Mouse (Mus musculus) forebrain, embryonic 11.5 days (tissue): ENCODE results near the gene 1700006A11Rik. TPM values are rescaled to one million over a fixed set of nuclear protein-coding genes. Genes with fewer than 3 reads are reported as not detected.
"Not testable (repeated sequence)": the region's sequence is repeated elsewhere in the genome, so short reads cannot be mapped to it uniquely, and the experiment has no call there.

Experiments
- ATAC-seq: fragments of 200-750 bp; cut with Nextera tagmentation; replicated peaks from 2 replicates; pipeline ENCODE4 v1.8.0; 2017; ENCODE audit warnings: moderate TSS enrichment; ENCODE audit not compliant: low FRiP score
- DNase-seq: peaks from one replicate; pipeline ENCODE4 v3.0.0-alpha.2; 2017; ENCODE audit warnings: low spot score
- H3K27ac ChIP-seq: fragments of 300-500 bp; sonication (generic); 2 replicates; pipeline ENCODE4 v1.5.1; 2014; ENCODE audit warnings: low read depth, low read length
- H3K27me3 ChIP-seq: fragments of 300-500 bp; sonication (generic); 2 replicates; pipeline ENCODE4 v1.6.1; 2014; ENCODE audit warnings: mild to moderate bottlenecking, low read length, mixed read lengths; ENCODE audit not compliant: control insufficient read depth, insufficient read depth
- H3K36me3 ChIP-seq: fragments of 300-500 bp; sonication (generic); 2 replicates; pipeline ENCODE4 v1.6.1; 2014; ENCODE audit warnings: mild to moderate bottlenecking, low read length, moderate library complexity, mixed read lengths; ENCODE audit not compliant: control insufficient read depth, insufficient read depth
- H3K4me1 ChIP-seq: fragments of 300-500 bp; sonication (generic); replicated peaks from 2 replicates; pipeline ENCODE4 v1.6.1; 2014; ENCODE audit warnings: low read length, mixed read lengths; ENCODE audit not compliant: control insufficient read depth, insufficient read depth
- H3K4me2 ChIP-seq: fragments of 300-500 bp; sonication (generic); 2 replicates; pipeline ENCODE4 v1.6.1; 2014; ENCODE audit warnings: low read depth, mild to moderate bottlenecking, low read length, moderate library complexity, mixed read lengths; ENCODE audit not compliant: severe bottlenecking
- H3K4me3 ChIP-seq: fragments of 300-500 bp; sonication (generic); 2 replicates; pipeline ENCODE4 v1.5.1; 2014; ENCODE audit warnings: low read depth, low read length
- H3K9ac ChIP-seq: fragments of 300-500 bp; sonication (generic); 2 replicates; pipeline ENCODE4 v1.6.1; 2014; ENCODE audit warnings: low read length
- H3K9me3 ChIP-seq: fragments of 300-500 bp; sonication (generic); 2 replicates; pipeline ENCODE4 v1.6.1; 2016; ENCODE audit warnings: low read length, mixed read lengths; ENCODE audit not compliant: control insufficient read depth
- WGBS: fragments of 180-500 bp; shearing (Covaris S2); extraction: QIAGEN DNeasy Blood & Tissue Kit; methylation state at CpG from one replicate; pipeline ENCODE4 v1.1.7; 2014; 5-methylcytosine and 5-hydroxymethylcytosine counted together
- polyA plus RNA-seq: library from polyadenylated mRNA; unstranded; fragments of >200 nt; fragmentation: Nextera tagmentation; extraction: Ambion mirVana; gene quantifications from 2 replicates; pipeline ENCODE4 v1.2.1, GENCODE M21; 2014

Gene 1700006A11Rik
- not detected in 2 replicates for polyA plus RNA-seq

GRCm38 (mm10) chr3:124425940-124426339, at the start of gene 1700006A11Rik:
1700006A11Rik (minus strand) TSS chr3:124426040.
- Histone ChIP-seq H3K9ac (no peak within 1 kb of the TSS), H3K4me3 (no peak within 1 kb of the TSS), H3K27me3 (no peaks in the 10 kb centered on the region), H3K4me1 (no peaks in the 10 kb centered on the region), H3K36me3 (no peaks in the 10 kb centered on the region), H3K9me3 (no peaks in the 10 kb centered on the region), H3K4me2 (no peak within 1 kb of the TSS), H3K27ac (no peak within 1 kb of the TSS)
- DNase-seq (no peak), ATAC-seq (no peak)
- WGBS: 93% methylated on average over 1 of the region's 1 CpGs

GRCm38 (mm10) chr3:124474291-124474690, 48.5 kb upstream of the 1700006A11Rik start:
- not testable (repeated sequence) for H3K4me1 ChIP-seq, ATAC-seq, H3K9me3 ChIP-seq, DNase-seq, H3K27me3 ChIP-seq, H3K27ac ChIP-seq, H3K9ac ChIP-seq, H3K4me3 ChIP-seq, H3K4me2 ChIP-seq, H3K36me3 ChIP-seq
- 94% methylated on average over 5 of the region's 5 CpGs for WGBS

DNA sequence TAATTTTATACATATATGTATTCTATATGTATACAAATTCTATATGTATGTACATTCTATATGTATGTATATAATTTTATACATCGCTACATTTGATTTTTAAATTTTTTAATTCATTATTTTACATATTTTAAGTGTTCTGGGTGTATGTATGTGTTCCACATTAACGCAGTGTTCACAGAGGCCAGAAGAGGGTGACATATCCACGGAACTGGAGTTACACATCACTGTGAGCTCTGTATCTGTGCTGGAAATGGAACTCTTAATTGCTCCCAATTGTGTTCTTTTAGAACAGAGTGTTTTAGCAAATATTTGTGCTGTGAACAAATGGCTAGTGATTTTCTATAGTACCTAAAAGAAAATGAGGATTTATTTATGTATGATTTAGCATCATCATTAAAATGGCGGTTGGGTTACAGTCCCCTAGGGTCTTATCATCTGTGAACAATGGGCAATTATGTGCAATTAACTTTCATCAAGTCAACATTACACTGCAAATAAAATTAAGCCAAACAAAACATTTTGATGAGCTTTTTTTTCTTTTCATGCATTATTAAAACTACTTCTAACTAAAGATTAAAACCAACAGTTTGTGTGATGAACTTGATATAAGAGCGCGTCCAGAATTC, 40.4 kb upstream of the 1700006A11Rik start:
- H3K4me2 ChIP-seq: no peak overlapping the region
- H3K9me3 ChIP-seq: no peaks in the 10 kb centered on the region
- no peaks in the 10 kb centered on the region for H3K36me3 ChIP-seq
- H3K27ac ChIP-seq: no peak overlapping the region
- H3K9ac ChIP-seq: no peak overlapping the region
- H3K4me3 ChIP-seq: no peak overlapping the region
- no peak for DNase-seq
- H3K4me1 ChIP-seq: no peaks in the 10 kb centered on the region
- ATAC-seq: 0 out of 2 replicates have a peak, but pooled peaks have one; percentile 40
- WGBS: 85% methylated on average over 6 of the region's 6 CpGs
- H3K27me3 ChIP-seq: no peaks in the 10 kb centered on the region

GRCm38 (mm10) chr3:124392201-124392600, 33.6 kb downstream of the 1700006A11Rik start:
- H3K27ac ChIP-seq: no peak overlapping the region
- H3K36me3 ChIP-seq: no peaks in the 10 kb centered on the region
- no peaks in the 10 kb centered on the region for H3K4me1 ChIP-seq
- no peak overlapping the region for H3K9ac ChIP-seq
- no peaks in the 10 kb centered on the region for H3K9me3 ChIP-seq
- WGBS: 44% methylated on average over 5 of the region's 5 CpGs
- ATAC-seq (peak; percentile 37; the same call in 1 of the 2 replicates), DNase-seq (no peak)
- no peaks in the 10 kb centered on the region for H3K27me3 ChIP-seq
- H3K4me2 ChIP-seq: no peak overlapping the region
- H3K4me3 ChIP-seq: no peak overlapping the region

DNA sequence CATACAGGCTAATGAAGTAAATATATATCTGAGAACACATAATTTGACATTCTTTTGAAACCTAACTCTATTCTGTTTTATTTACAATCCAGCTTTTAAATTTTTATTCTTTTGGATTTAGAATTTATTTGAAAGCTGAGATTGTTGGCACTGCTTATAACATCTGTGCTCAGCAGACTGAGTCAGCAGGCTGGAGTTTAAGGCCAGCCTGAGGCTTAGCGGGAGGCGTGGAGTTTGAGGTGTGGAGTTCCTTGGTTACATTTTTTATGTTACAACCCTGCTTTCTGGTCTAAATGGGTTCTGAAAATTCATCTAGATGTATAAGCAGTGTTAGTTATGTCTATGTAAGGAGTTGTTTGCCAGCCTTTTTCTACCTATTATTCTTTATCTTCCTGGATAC, 35.7 kb downstream of the 1700006A11Rik start:
- ATAC-seq: no peak
- H3K4me1 ChIP-seq: no peaks in the 10 kb centered on the region
- no peak overlapping the region for H3K9ac ChIP-seq
- H3K4me2 ChIP-seq: no peak overlapping the region
- no peaks in the 10 kb centered on the region for H3K36me3 ChIP-seq
- no peak overlapping the region for H3K4me3 ChIP-seq
- WGBS: 94% methylated on average over 2 of the region's 2 CpGs
- no peak overlapping the region for H3K27ac ChIP-seq
- no peaks in the 10 kb centered on the region for H3K27me3 ChIP-seq
- no peaks in the 10 kb centered on the region for H3K9me3 ChIP-seq
- no peak for DNase-seq

DNA sequence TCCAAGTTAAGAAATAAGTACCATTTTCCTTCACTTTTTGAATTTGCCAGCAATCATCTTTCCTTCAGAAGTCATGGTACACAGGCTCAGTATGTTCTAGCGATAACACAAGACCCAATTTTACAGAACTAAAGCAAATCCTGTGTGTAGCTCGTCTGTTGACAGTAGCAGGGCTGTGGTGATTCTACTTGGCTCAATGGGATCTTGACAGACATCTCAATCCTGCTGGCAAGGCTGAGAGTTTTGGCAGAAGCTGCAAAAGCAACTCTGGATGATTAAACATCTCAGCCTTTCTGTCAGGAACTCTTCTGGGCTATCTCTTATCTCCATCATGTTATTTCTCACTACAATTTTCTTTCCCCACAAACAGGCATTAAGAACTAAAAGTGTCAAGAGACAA, 36.2 kb downstream of the 1700006A11Rik start:
- no peaks in the 10 kb centered on the region for H3K4me1 ChIP-seq
- H3K9ac ChIP-seq: no peak overlapping the region
- H3K4me3 ChIP-seq: no peak overlapping the region
- no peaks in the 10 kb centered on the region for H3K9me3 ChIP-seq
- H3K27ac ChIP-seq: no peak overlapping the region
- WGBS: 76% methylated on average over 2 of the region's 2 CpGs
- DNase-seq: no peak
- H3K36me3 ChIP-seq: no peaks in the 10 kb centered on the region
- ATAC-seq: no peak
- H3K27me3 ChIP-seq: no peaks in the 10 kb centered on the region
- no peak overlapping the region for H3K4me2 ChIP-seq

DNA sequence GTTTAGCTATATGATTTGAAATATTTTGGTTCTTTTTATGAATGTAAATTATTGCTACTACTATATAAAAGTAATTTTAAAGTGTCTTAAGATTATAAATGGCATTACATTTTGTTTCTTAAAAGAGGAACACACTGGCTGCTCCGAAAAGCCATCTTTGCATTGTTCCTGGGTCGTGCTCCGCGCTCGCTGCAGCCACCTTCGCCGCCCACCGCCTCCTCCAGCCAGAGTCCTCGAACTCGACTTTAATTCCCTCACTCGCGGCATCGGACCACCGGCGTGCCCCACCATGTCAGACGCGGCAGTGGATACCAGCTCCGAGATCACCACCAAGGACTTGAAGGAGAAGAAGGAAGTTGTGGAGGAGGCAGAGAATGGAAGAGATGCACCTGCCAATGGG, 40.5 kb downstream of the 1700006A11Rik start:
- 91% methylated on average over 18 of the region's 18 CpGs for WGBS
- H3K36me3 ChIP-seq, H3K9ac ChIP-seq, H3K4me2 ChIP-seq, H3K4me3 ChIP-seq, H3K27me3 ChIP-seq, DNase-seq, H3K4me1 ChIP-seq, ATAC-seq, H3K9me3 ChIP-seq, H3K27ac ChIP-seq: not testable (repeated sequence)

DNA sequence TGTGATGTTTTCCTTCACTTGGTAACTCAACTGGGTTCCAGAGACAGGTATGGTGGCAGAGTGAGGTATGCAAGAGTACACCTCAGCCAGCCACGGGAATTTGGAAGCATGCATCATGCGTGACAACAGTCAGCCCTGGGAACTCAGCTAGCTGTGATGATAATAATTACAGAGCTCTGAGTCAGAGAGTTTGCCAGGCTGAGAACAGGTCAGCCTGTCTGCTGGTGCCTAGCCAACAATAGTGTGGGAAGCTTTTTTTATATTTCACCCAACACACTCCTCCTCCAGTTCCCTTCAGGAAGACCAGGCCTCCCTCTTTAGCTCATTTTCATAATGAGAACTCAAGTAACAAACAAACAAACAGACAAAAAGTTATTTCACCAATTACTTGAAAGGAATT, 53.8 kb downstream of the 1700006A11Rik start:
- Histone ChIP-seq H3K27me3 (no peaks in the 10 kb centered on the region), H3K27ac (no peak overlapping the region)
- 94% methylated on average over 2 of the region's 2 CpGs for WGBS

GRCm38 (mm10) chr3:124357533-124357932, 68.3 kb downstream of the 1700006A11Rik start:
- DNase-seq (no peak), ATAC-seq (no peak)
- H3K9me3 ChIP-seq: no peaks in the 10 kb centered on the region
- H3K4me1 ChIP-seq: no peaks in the 10 kb centered on the region
- no peak overlapping the region for H3K27ac ChIP-seq
- no peak overlapping the region for H3K4me3 ChIP-seq
- H3K4me2 ChIP-seq: no peak overlapping the region
- H3K9ac ChIP-seq: no peak overlapping the region
- no peaks in the 10 kb centered on the region for H3K36me3 ChIP-seq
- no peaks in the 10 kb centered on the region for H3K27me3 ChIP-seq
- WGBS: 80% methylated on average over 3 of the region's 3 CpGs

More for the DNA sequence above, 53.8 kb downstream of the 1700006A11Rik start:
- Histone ChIP-seq H3K4me2 (no peak overlapping the region), H3K4me3 (no peak overlapping the region), H3K36me3 (no peaks in the 10 kb centered on the region), H3K4me1 (no peaks in the 10 kb centered on the region), H3K9ac (no peak overlapping the region), H3K9me3 (no peaks in the 10 kb centered on the region)
- ATAC-seq: no peak
- DNase-seq: no peak
